Mouse (Mus musculus): ENCODE data around the gene Hist1h2bm.
"Not testable (repeated sequence)": the region's sequence is repeated elsewhere in the genome, so short reads cannot be mapped to it uniquely, and the experiment has no call there.

Gene Hist1h2bm

DNA sequence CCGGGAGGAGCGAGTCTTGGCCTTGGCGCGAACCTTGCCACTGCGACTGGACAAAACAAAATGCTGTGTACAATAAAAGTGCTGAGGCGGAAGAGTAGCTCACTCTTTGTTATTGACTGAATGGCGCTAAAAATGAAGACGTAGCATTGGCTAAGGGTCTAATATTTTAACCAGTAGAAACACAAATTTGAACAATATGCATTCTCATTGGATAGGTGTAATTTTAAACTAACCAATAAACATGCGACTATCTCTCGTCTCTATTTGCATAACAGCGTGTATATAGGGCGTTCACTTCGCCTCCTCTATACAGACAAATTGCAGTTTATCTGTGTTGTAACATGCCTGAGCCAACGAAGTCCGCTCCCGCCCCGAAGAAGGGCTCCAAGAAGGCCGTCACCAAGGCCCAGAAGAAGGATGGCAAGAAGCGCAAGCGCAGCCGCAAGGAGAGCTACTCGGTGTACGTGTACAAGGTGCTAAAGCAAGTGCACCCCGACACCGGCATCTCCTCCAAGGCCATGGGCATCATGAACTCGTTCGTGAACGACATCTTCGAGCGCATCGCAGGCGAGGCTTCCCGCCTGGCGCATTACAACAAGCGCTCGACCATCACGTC is at the start of gene Hist1h2bm:
Hist1h2bm (plus strand) TSS at position 288 of the 616 bp plus-strand sequence.
- in situ Hi-C loops (cut with MboI; ENCODE audit: low pct_unique_long_range_greater_than_20kb in 1 of 2, low sequenced_read_pairs in 2 of 2, unreplicated experiment in 1 of 2) = not testable (repeated sequence)

- in situ Hi-C loops (cut with MboI; ENCODE audit: low pct_unique_long_range_greater_than_20kb in 1 of 2, low sequenced_read_pairs in 2 of 2, unreplicated experiment in 1 of 2) = loop anchor here (25.0 kb wide), 1 partner anchor 290 kb away; no protein-coding TSS in a partner anchor
Measured at GRCm38 (mm10) chr13:21677305-21677704, 44.5 kb upstream of the Hist1h2bm start, which contains the start of gene Olfr1360. Gene Olfr1360, minus strand, starts transcription at chr13:21677405.

DNA sequence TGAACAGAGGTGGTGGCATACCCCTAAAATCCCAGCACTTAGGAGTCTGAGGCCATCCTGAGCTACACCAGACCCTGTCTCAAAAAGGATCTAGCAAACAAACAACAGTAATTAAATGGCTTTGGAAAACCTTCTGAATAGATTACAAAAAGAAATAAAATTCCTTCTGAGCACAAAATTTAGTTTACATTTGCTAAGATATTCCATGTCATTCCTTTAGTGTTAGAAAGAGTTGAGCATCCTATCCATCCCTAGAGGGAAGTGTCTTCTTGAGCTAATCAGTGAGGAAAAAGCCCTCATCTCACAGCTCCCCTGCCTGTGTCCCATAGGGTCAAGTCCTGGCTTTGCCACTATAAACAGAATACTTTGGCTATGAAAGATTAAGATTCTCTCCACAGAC is 24.0 kb upstream of the Hist1h2bm start, which contains the start of gene Olfr1359:
Olfr1359 (plus strand) TSS at position 301 of the 400 bp plus-strand sequence.
- in situ Hi-C loops (cut with MboI; ENCODE audit: low pct_unique_long_range_greater_than_20kb in 1 of 2, low sequenced_read_pairs in 2 of 2, unreplicated experiment in 1 of 2) = loop anchor here (25.0 kb wide), 1 partner anchor 311 kb away; no protein-coding TSS in a partner anchor

GRCm38 (mm10) chr13:21706669-21707068 is 15.2 kb upstream of the Hist1h2bm start:
- in situ Hi-C loops (cut with MboI; ENCODE audit: low pct_unique_long_range_greater_than_20kb in 1 of 2, low sequenced_read_pairs in 2 of 2, unreplicated experiment in 1 of 2) = no loop called here

- in situ Hi-C loops (cut with MboI; ENCODE audit: low pct_unique_long_range_greater_than_20kb in 1 of 2, low sequenced_read_pairs in 2 of 2, unreplicated experiment in 1 of 2) = loop anchor here (5.0 to 10.0 kb wide), 2 partner anchors 317 to 325 kb away; partner anchors contain the start of genes Hist1h2ah (in 1 of the 2) and Hist1h2bk (in 1 of the 2)
Measured at GRCm38 (mm10) chr13:21710031-21710711, 11.7 kb upstream of the Hist1h2bm start.

DNA sequence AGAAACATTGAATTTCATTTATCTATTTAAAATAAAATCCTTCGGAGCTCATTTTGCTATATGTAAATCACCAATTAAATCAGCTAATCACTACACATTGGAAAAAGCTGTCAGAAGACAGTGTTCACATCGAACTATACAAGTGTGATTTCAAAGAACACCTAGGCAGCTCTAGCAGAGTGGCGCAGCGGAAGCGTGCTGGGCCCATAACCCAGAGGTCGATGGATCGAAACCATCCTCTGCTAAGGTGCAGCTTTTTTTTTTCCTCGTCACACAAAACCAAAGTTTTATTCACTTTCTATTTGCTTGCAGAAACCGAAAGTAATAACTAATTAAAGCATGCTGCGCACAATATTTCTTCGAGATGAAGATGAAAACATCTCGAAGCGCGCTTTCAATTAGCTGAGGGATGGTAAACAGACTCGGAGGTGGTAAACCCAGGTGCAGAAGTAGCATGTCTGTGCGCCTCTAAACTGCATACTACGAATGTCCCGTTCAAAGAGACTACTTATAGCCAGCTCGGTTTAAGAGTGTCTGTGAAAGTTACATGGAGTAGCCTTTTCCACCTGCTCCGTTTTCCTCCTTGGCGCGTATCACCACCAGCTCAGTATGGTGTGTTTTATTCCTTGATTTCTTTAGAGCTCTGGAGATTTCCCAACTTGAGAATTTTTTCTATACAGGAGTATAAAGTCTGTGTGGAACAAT is 10.9 kb upstream of the Hist1h2bm start:
- in situ Hi-C loops (cut with MboI; ENCODE audit: low pct_unique_long_range_greater_than_20kb in 1 of 2, low sequenced_read_pairs in 2 of 2, unreplicated experiment in 1 of 2) = loop anchor here (5.0 to 10.0 kb wide), 2 partner anchors 316 to 324 kb away; partner anchors contain the start of genes Hist1h2ah (in 1 of the 2) and Hist1h2bk (in 1 of the 2)

GRCm38 (mm10) chr13:21711698-21712097 is 10.1 kb upstream of the Hist1h2bm start:
- in situ Hi-C loops (cut with MboI; ENCODE audit: low pct_unique_long_range_greater_than_20kb in 1 of 2, low sequenced_read_pairs in 2 of 2, unreplicated experiment in 1 of 2) = loop anchor here (5.0 to 10.0 kb wide), 2 partner anchors 316 to 323 kb away; partner anchors contain the start of genes Hist1h2ah (in 1 of the 2) and Hist1h2bk (in 1 of the 2)

DNA sequence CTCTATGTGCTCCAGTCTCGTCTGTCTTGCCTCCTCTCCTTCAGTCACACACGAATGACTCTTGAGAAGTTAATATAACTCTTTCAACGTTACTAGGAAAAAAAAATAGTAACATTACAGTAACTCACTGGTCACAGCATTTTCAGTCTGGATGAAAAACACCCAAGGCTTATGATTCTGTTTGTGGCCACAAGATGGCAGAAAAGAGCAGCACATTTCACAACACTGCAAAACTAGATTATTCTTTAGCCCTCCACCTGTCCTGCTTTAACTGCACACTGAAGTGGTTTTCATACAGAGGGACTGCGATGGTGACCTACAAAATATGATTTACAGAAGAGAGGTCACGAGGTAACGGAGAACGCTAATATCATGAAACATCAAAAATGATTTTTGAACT is 7.1 kb upstream of the Hist1h2bm start:
- in situ Hi-C loops (cut with MboI; ENCODE audit: low pct_unique_long_range_greater_than_20kb in 1 of 2, low sequenced_read_pairs in 2 of 2, unreplicated experiment in 1 of 2) = loop anchor here (5.0 to 10.0 kb wide), 2 partner anchors 313 to 320 kb away; partner anchors contain the start of genes Hist1h2ah (in 1 of the 2) and Hist1h2bk (in 1 of the 2)

DNA sequence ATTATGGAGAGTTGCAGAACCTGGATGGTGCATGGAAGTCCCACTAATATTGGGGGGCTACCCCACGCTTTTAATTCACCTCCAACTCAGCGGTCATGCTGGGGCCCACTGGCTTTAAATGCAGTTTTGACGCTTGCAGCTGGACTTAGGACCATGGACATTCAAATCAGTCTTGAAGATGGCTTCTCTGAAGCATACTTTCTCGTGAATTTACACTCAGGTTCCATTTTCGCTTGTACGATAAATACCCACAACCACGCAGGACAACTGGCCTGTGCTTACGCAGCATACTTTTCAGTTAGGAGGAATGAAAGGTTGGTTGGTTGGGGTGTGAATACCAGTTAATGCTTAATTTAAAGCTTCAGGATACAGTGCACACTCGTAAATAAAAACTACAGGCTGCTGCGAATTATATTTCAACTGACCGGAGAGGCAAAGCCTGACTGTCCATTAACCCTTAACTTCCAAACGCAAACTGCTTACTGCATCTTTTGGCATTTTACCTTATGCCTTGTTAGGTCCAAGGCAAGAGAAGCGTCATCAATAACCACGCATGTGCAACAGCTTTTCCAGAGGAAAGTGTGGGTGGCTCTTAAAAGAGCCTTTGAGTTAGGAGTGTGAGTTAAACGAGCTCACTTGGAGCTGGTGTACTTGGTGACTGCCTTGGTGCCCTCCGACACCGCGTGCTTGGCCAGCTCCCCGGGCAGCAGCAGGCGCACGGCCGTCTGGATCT is 6.5 kb upstream of the Hist1h2bm start:
- in situ Hi-C loops (cut with MboI; ENCODE audit: low pct_unique_long_range_greater_than_20kb in 1 of 2, low sequenced_read_pairs in 2 of 2, unreplicated experiment in 1 of 2) = loop anchor here in 1 of 2 experiments (10.0 kb wide), 1 partner anchor 320 kb away; the partner anchor contains the start of genes Hist1h2ah and Hist1h2bk

GRCm38 (mm10) chr13:21715864-21716539 is 5.8 kb upstream of the Hist1h2bm start, which contains the start of the genes Hist1h2bl and Hist1h2ai:
Gene Hist1h2bl, minus strand, starts transcription at chr13:21716143.
Gene Hist1h2ai, plus strand, starts transcription at chr13:21716422.
- in situ Hi-C loops (cut with MboI; ENCODE audit: low pct_unique_long_range_greater_than_20kb in 1 of 2, low sequenced_read_pairs in 2 of 2, unreplicated experiment in 1 of 2) = loop anchor here in 1 of 2 experiments (10.0 kb wide), 1 partner anchor 319 kb away; the partner anchor contains the start of genes Hist1h2ah and Hist1h2bk

GRCm38 (mm10) chr13:21716540-21717391 is 5.1 kb upstream of the Hist1h2bm start:
- in situ Hi-C loops (cut with MboI; ENCODE audit: low pct_unique_long_range_greater_than_20kb in 1 of 2, low sequenced_read_pairs in 2 of 2, unreplicated experiment in 1 of 2) = loop anchor here in 1 of 2 experiments (10.0 kb wide), 1 partner anchor 318 kb away; the partner anchor contains the start of genes Hist1h2ah and Hist1h2bk

GRCm38 (mm10) chr13:21717397-21718357 is 4.2 kb upstream of the Hist1h2bm start, which contains the start of gene Hist1h3h:
Gene Hist1h3h, plus strand, starts transcription at chr13:21717659.
- in situ Hi-C loops (cut with MboI; ENCODE audit: low pct_unique_long_range_greater_than_20kb in 1 of 2, low sequenced_read_pairs in 2 of 2, unreplicated experiment in 1 of 2) = loop anchor here in 1 of 2 experiments (10.0 kb wide), 1 partner anchor 317 kb away; the partner anchor contains the start of genes Hist1h2ah and Hist1h2bk

GRCm38 (mm10) chr13:21718381-21719080 is 3.3 kb upstream of the Hist1h2bm start:
- in situ Hi-C loops (cut with MboI; ENCODE audit: low pct_unique_long_range_greater_than_20kb in 1 of 2, low sequenced_read_pairs in 2 of 2, unreplicated experiment in 1 of 2) = loop anchor here in 1 of 2 experiments (10.0 kb wide), 1 partner anchor 316 kb away; the partner anchor contains the start of genes Hist1h2ah and Hist1h2bk

GRCm38 (mm10) chr13:21721107-21721756 is 612 bp upstream of the Hist1h2bm start:
- in situ Hi-C loops (cut with MboI; ENCODE audit: low pct_unique_long_range_greater_than_20kb in 1 of 2, low sequenced_read_pairs in 2 of 2, unreplicated experiment in 1 of 2) = not testable (repeated sequence)

Measured in mouse embryonic stem cell (cell line).